Mouse (Mus musculus) heart, embryonic 15.5 days (tissue): ENCODE data around the gene Myadm. TPM values are rescaled to one million over a fixed set of nuclear protein-coding genes. Genes with fewer than 3 reads are reported as not detected.
A peak's percentile ranks its signal among the peaks of the same experiment; 100 is the strongest.

Experiments used
- ATAC-seq: fragments of 200-750 bp; cut with Nextera tagmentation; replicated peaks from 2 replicates; pipeline ENCODE4 v1.8.0; 2017; ENCODE audit warnings: low read depth, moderate TSS enrichment; ENCODE audit not compliant: insufficient number of reproducible peaks, insufficient read depth, low FRiP score
- H3K27ac ChIP-seq: fragments of 300-500 bp; sonication (generic); 2 replicates; pipeline ENCODE4 v1.5.1; 2015; ENCODE audit warnings: mild to moderate bottlenecking, inconsistent platforms
- H3K27me3 ChIP-seq: fragments of 300-500 bp; sonication (generic); 2 replicates; pipeline ENCODE4 v1.6.1; 2015; ENCODE audit warnings: inconsistent platforms
- H3K36me3 ChIP-seq: fragments of 300-500 bp; sonication (generic); 2 replicates; pipeline ENCODE4 v1.6.1; 2015; ENCODE audit warnings: mild to moderate bottlenecking, inconsistent platforms
- H3K4me1 ChIP-seq: fragments of 300-500 bp; sonication (generic); replicated peaks from 2 replicates; pipeline ENCODE4 v1.6.1; 2015; ENCODE audit warnings: inconsistent platforms
- H3K4me2 ChIP-seq: fragments of 300-500 bp; sonication (generic); 2 replicates; pipeline ENCODE4 v1.6.1; 2015; ENCODE audit warnings: inconsistent platforms, mild to moderate bottlenecking, moderate library complexity
- H3K4me3 ChIP-seq: fragments of 300-500 bp; sonication (generic); 2 replicates; pipeline ENCODE4 v1.5.1; 2015; ENCODE audit warnings: mild to moderate bottlenecking, inconsistent platforms
- H3K9ac ChIP-seq: fragments of 300-500 bp; sonication (generic); 2 replicates; pipeline ENCODE4 v1.6.1; 2015; ENCODE audit warnings: mild to moderate bottlenecking, inconsistent platforms
- H3K9me3 ChIP-seq: fragments of 300-500 bp; sonication (generic); replicated peaks from 2 replicates; pipeline ENCODE4 v1.6.1; 2016; ENCODE audit warnings: inconsistent platforms
- WGBS: fragments of 180-500 bp; shearing (Covaris S2); methylation state at CpG from one replicate; pipeline ENCODE4 v1.1.7; 2015; ENCODE audit warnings: mixed read lengths; 5-methylcytosine and 5-hydroxymethylcytosine counted together
- polyA plus RNA-seq: library from polyadenylated mRNA; unstranded; fragments of >200 nt; fragmentation: Nextera tagmentation; extraction: Ambion mirVana; gene quantifications from 2 replicates; pipeline ENCODE4 v1.2.1, GENCODE M21; 2015

The Myadm gene
- polyA plus RNA-seq, 1 experiment from 2014 or later, result 182 TPM

GRCm38 (mm10) chr7:3302556-3303275, 13.8 kb downstream of the Myadm start:
- Histone ChIP-seq H3K9me3 (no peaks in the 10 kb centered on the region), H3K36me3 (peaks cover 11% of the 10 kb centered on the region; the same call in 1 of the 2 replicates), H3K27me3 (peaks cover 32% of the 10 kb centered on the region), H3K27ac (peak overlapping the region; percentile 69), H3K4me2 (peak overlapping the region; percentile 68), H3K4me1 (peaks cover 63% of the 10 kb centered on the region), H3K9ac (peak overlapping the region; percentile 37), H3K4me3 (peak overlapping the region; percentile 43)
- peak; percentile 21; the same call in 1 of the 2 replicates for ATAC-seq
- WGBS, result 2% methylated on average over 16 of the region's 16 CpGs

DNA sequence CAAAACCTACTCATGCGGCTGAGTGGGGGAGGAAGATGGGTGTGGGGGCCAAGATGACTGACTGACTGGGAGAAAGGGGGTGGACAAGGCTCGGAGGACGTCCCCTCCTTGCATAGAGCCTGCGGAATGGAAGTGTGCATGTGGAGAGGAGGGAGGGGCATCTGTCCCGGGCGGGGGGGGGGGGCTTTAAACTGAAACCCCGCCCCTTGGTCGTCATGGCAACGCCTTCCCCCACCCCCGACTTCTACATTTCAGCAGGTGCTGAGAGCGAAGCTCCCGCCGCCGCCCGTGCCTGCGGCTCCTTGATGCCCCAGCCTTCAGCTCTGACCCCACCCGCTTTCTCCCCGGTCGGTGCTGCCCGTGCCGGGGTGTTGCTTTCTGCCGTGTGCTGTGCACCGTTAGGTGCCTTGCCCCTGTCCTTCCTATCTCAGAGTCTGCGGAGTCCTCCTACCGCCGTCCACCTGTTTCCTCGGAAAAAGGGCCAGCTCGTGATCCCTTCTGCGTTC, 14.4 kb downstream of the Myadm start:
- Histone ChIP-seq H3K9ac (peak overlapping the region; percentile 37), H3K27ac (no peak overlapping the region), H3K4me2 (peak overlapping the region; percentile 68), H3K4me1 (peaks cover 57% of the 10 kb centered on the region), H3K4me3 (peak overlapping the region; percentile 43), H3K9me3 (no peaks in the 10 kb centered on the region), H3K36me3 (peaks cover 8% of the 10 kb centered on the region; the same call in 1 of the 2 replicates), H3K27me3 (peaks cover 33% of the 10 kb centered on the region)
- ATAC-seq, result no peak
- under 1% methylated on average over 24 of the region's 29 CpGs for WGBS

DNA sequence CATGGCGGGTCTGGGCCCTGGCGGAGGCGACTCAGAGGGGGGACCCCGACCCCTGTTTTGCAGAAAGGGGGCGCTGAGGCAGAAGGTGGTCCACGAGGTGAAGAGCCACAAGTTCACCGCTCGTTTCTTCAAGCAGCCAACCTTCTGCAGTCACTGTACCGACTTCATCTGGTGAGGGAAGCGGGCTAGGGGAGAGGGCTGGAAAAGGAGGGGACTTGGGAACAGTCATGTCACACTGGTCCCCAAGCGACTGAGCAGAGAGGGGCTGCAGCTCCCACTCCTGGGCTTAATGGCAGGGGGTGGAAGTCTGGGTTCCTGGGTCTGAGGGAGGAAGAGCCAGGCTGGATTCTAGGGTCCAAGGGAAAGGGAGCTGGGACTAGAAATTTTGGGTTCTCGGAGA, 14.9 kb downstream of the Myadm start:
- peaks cover 6% of the 10 kb centered on the region; the same call in 1 of the 2 replicates for H3K36me3 ChIP-seq
- H3K4me3 ChIP-seq, result peak overlapping the region; percentile 43
- no peak overlapping the region for H3K27ac ChIP-seq
- peaks cover 36% of the 10 kb centered on the region for H3K27me3 ChIP-seq
- H3K9me3 ChIP-seq, result no peaks in the 10 kb centered on the region
- H3K4me2 ChIP-seq, result peak overlapping the region; percentile 68
- no peak for ATAC-seq
- H3K9ac ChIP-seq, result peak overlapping the region; percentile 37; the same call in 1 of the 2 replicates
- 10% methylated on average over 11 of the region's 12 CpGs for WGBS
- peaks cover 52% of the 10 kb centered on the region for H3K4me1 ChIP-seq

GRCm38 (mm10) chr7:3304298-3304697, 15.4 kb downstream of the Myadm start:
- Histone ChIP-seq H3K27me3 (peaks cover 36% of the 10 kb centered on the region), H3K4me2 (peak overlapping the region; percentile 68), H3K4me1 (peaks cover 47% of the 10 kb centered on the region), H3K9me3 (no peaks in the 10 kb centered on the region), H3K9ac (no peak overlapping the region), H3K27ac (no peak overlapping the region), H3K4me3 (peak overlapping the region; percentile 43; the same call in 1 of the 2 replicates), H3K36me3 (peaks cover 6% of the 10 kb centered on the region; the same call in 1 of the 2 replicates)
- 14% methylated on average over 10 of the region's 10 CpGs for WGBS
- ATAC-seq, result no peak

DNA sequence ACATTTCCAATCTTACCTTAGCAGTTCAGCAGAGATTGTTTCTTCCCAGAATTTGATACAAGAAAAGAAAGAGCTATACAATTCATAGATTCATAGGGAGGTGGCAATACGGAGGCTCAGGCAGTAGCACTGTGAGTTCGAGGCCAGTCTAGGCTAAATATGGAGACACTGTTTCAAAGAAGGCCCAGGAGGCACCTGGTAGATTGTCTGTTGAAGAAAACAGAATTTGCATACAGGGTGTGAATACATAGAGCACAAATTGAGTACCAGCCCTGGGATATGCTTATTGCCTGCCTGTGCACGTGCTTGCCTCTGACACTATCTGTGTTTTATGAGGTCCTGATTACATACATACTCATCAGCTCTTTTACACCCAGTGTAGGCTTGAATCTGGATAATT, 17.5 kb downstream of the Myadm start:
- peaks cover 36% of the 10 kb centered on the region for H3K27me3 ChIP-seq
- H3K9ac ChIP-seq, result no peak overlapping the region
- 79% methylated on average over 3 of the region's 3 CpGs for WGBS
- no peak overlapping the region for H3K4me3 ChIP-seq
- no peak overlapping the region for H3K4me2 ChIP-seq
- no peak for ATAC-seq
- no peaks in the 10 kb centered on the region for H3K36me3 ChIP-seq
- H3K27ac ChIP-seq, result no peak overlapping the region
- no peaks in the 10 kb centered on the region for H3K9me3 ChIP-seq
- H3K4me1 ChIP-seq, result peaks cover 30% of the 10 kb centered on the region

DNA sequence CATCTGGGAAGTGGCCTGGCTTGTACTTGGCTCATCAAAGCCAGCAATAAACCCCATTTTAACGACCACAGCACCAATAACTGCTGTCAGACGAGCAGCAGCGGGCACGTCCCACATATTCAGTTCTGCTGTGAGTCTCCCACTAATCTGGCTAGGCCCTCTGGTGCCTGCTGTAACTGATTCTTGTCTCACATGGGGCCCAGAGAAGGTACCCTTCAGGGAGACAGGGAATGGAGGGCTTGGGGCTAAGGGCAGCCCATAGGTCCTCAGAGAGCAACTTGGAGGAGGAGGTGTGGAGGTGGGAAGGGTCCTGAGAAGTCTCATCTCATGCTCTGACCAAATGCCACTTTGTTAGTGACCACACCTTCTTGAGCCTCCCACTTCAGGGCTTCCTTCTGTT, 19.8 kb downstream of the Myadm start:
- Histone ChIP-seq H3K27ac (no peak overlapping the region), H3K27me3 (peaks cover 33% of the 10 kb centered on the region), H3K36me3 (no peaks in the 10 kb centered on the region), H3K4me2 (no peak overlapping the region), H3K9ac (no peak overlapping the region), H3K4me3 (no peak overlapping the region), H3K9me3 (no peaks in the 10 kb centered on the region), H3K4me1 (peaks cover 9% of the 10 kb centered on the region)
- 59% methylated on average over 4 of the region's 4 CpGs for WGBS
- ATAC-seq, result no peak

DNA sequence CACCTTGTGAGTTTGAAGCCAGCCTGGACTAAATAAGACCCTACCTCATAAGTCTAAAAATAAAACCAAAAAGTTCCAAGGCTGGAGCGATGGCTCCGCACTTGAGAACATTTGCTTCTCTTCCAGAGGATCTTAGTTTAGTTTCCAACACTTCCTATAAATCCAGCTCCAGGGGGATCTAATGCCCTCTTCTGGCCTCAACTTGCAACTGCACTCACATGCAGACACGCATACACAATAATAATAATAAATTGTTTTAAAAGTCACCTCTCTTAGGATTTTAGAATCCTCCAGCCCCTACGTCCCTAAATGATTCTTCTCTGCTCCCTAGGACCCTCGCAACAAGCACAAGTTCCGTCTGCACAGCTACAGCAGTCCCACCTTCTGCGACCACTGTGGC, 21.4 kb downstream of the Myadm start:
- Histone ChIP-seq H3K4me3 (no peak overlapping the region), H3K36me3 (no peaks in the 10 kb centered on the region), H3K9ac (no peak overlapping the region), H3K27me3 (peaks cover 19% of the 10 kb centered on the region), H3K27ac (no peak overlapping the region), H3K4me2 (no peak overlapping the region), H3K4me1 (no peaks in the 10 kb centered on the region; the same call in 1 of the 2 replicates), H3K9me3 (no peaks in the 10 kb centered on the region)
- no peak for ATAC-seq
- 95% methylated on average over 7 of the region's 7 CpGs for WGBS

- H3K4me2 ChIP-seq, result no peak overlapping the region
- H3K4me3 ChIP-seq, result no peak overlapping the region
- H3K36me3 ChIP-seq, result no peaks in the 10 kb centered on the region
- H3K9me3 ChIP-seq, result no peaks in the 10 kb centered on the region
- H3K4me1 ChIP-seq, result no peaks in the 10 kb centered on the region
- ATAC-seq, result no peak
- 77% methylated on average over 8 of the region's 8 CpGs for WGBS
- H3K9ac ChIP-seq, result no peak overlapping the region
- peaks cover 2% of the 10 kb centered on the region; the same call in 1 of the 2 replicates for H3K27me3 ChIP-seq
- H3K27ac ChIP-seq, result no peak overlapping the region
Observed at GRCm38 (mm10) chr7:3313571-3313970, 24.7 kb downstream of the Myadm start.

DNA sequence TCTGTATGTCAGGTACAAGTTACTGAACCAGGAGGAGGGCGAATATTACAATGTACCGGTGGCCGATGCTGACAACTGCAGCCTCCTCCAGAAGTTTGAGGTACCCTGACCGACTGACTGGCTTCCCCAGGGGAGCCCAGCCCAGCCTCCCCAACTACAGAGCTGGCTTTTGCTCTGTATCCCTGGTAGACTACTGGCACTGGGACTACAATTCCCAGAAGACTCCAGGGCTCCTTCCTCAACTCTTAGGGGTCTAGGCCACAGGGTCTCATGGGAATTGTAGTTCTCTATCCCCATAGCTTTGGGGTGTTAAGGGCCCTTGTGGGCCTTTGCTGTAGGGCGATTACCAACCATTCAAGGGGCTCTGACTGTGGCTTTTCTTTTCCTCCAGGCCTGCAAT, 25.2 kb downstream of the Myadm start:
- no peak overlapping the region for H3K4me3 ChIP-seq
- no peak overlapping the region for H3K27ac ChIP-seq
- no peak overlapping the region for H3K9ac ChIP-seq
- 66% methylated on average over 5 of the region's 5 CpGs for WGBS
- ATAC-seq, result no peak
- no peaks in the 10 kb centered on the region for H3K9me3 ChIP-seq
- no peaks in the 10 kb centered on the region for H3K4me1 ChIP-seq
- no peaks in the 10 kb centered on the region for H3K36me3 ChIP-seq
- no peaks in the 10 kb centered on the region for H3K27me3 ChIP-seq
- H3K4me2 ChIP-seq, result no peak overlapping the region

DNA sequence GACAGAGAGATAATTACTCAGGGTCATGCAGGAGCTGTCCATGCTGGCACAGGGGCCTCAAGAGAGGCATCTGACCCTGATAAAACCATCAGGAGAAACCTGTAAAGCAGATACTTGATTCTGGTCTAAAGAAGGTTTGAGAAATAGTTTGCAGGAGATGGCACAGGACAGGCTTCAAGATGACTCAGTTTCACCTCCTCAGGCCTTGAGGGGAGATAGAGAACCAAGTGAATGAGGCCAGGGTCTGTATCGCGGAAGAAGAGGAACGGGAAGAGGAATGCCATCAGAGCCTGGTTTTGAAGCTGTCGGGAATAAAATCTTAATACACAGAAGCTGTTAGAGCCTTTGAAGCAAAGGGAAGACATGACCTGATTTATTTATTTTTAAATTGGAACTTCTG, 28.8 kb downstream of the Myadm start:
- Histone ChIP-seq H3K4me1 (no peaks in the 10 kb centered on the region), H3K36me3 (no peaks in the 10 kb centered on the region), H3K9me3 (no peaks in the 10 kb centered on the region), H3K4me2 (no peak overlapping the region), H3K27ac (no peak overlapping the region), H3K9ac (no peak overlapping the region), H3K4me3 (no peak overlapping the region), H3K27me3 (no peaks in the 10 kb centered on the region)
- no peak for ATAC-seq
- 30% methylated on average over 4 of the region's 4 CpGs for WGBS

GRCm38 (mm10) chr7:3320856-3321255, 32.0 kb downstream of the Myadm start:
- WGBS, result 61% methylated on average over 3 of the region's 3 CpGs
- Histone ChIP-seq H3K4me3 (no peak overlapping the region), H3K4me1 (no peaks in the 10 kb centered on the region), H3K27ac (no peak overlapping the region), H3K4me2 (no peak overlapping the region), H3K36me3 (no peaks in the 10 kb centered on the region), H3K9ac (no peak overlapping the region), H3K9me3 (no peaks in the 10 kb centered on the region), H3K27me3 (no peaks in the 10 kb centered on the region)
- ATAC-seq, result no peak

DNA sequence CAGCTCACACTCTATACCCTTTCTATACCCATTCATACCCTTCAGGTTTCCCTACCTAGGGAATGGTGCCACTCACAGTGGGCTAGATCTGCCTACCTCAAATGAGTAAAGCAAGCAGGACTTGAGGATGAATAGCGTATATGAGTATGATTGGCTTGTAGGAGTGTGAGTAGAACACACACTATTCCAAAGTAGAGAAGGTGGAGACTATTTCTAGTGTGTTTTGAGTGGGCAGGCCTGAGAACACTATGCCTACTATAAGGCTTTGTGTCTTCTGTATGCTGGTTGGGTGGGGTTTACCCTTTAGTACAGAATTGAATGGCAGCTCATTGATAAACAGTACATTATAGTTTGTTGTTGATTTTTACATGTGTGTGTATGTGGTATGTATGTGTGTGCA, 34.9 kb downstream of the Myadm start:
- no peak overlapping the region for H3K4me3 ChIP-seq
- ATAC-seq, result no peak

More for the DNA sequence above, 34.9 kb downstream of the Myadm start:
- Histone ChIP-seq H3K9me3 (no peaks in the 10 kb centered on the region), H3K27ac (no peak overlapping the region), H3K4me1 (no peaks in the 10 kb centered on the region), H3K9ac (no peak overlapping the region), H3K4me2 (no peak overlapping the region), H3K27me3 (peaks cover under 1% of the 10 kb centered on the region; the same call in 1 of the 2 replicates), H3K36me3 (no peaks in the 10 kb centered on the region)
- WGBS, result 74% methylated on average over 1 of the region's 1 CpGs
